Mouse (Mus musculus) ES-Bruce4 (cell line): ENCODE results near the gene Ccdc97.
"Not testable (repeated sequence)": the region's sequence is repeated elsewhere in the genome, so short reads cannot be mapped to it uniquely, and the experiment has no call there.

ENCODE experiments used
- CTCF ChIP-seq: IDR thresholded peaks from one replicate; pipeline ENCODE4 v1.8.1; 2011; ENCODE audit warnings: low read depth, low read length
- EP300 ChIP-seq: IDR thresholded peaks from 2 replicates; pipeline ENCODE4 v1.6.1; 2011; ENCODE audit warnings: low read depth, low read length; ENCODE audit not compliant: insufficient read depth
- POLR2A ChIP-seq: IDR thresholded peaks from one replicate; pipeline ENCODE4 v1.8.1; 2011; ENCODE audit warnings: low read length; ENCODE audit not compliant: insufficient read depth

DNA sequence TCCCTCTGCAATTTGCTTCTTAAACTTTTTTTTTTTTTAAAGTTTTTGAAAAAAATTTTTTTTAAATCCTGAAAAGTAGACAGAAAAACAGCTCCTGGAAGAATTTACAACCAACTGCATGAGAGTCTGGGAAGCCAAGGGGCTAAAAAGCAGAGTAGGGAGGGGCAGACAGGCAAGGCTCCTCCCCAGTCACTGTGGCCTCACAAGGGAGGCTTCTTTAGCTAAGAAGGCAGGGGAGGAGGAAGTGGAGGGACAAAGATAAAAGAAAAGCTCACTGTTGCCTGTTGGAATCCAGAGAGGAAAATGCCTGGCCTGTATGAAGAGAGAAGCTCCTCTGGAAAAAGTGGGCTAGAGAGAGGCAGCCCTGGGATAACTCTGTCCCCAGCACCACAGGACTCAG, 2.9 kb upstream of the Ccdc97 start:
- TF ChIP-seq POLR2A, EP300, CTCF: not testable (repeated sequence)
